Mouse (Mus musculus) lung, adult 2 months (tissue): ENCODE data around the gene Dnajc12.
"Not testable (repeated sequence)": the region's sequence is repeated elsewhere in the genome, so short reads cannot be mapped to it uniquely, and the experiment has no call there.

Experiments used
- CTCF ChIP-seq: fragments of 200-500 bp; IDR thresholded peaks from 2 replicates; pipeline ENCODE4 v1.5.1; 2011; ENCODE audit warnings: mild to moderate bottlenecking, low read length, control low read depth; ENCODE audit not compliant: insufficient read depth
- POLR2A ChIP-seq: fragments of 200-500 bp; IDR thresholded peaks from 2 replicates; pipeline ENCODE4 v1.6.1; 2011; ENCODE audit warnings: low read depth, mild to moderate bottlenecking, control low read depth, low read length, borderline replicate concordance; ENCODE audit errors: extremely low read depth

DNA sequence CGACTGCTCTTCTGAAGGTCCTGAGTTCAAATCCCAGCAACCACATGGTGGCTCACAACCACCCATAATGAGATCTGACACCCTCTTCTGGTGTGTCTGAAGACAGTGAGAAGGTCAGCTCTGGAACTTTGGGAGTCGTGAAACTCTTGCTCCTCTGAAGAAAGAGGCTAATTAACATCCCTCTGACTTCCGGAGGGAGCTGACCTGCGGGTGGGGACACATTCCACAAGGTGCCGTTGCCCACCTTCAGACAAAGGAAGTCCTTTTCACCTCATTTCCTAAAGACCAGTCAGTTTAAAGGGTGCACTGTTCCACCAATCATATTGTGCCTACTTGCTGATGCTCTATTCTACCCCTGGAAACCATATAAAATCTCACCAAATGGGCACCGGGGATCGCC is 31.1 kb upstream of the Dnajc12 start:
- TF ChIP-seq CTCF, POLR2A: not testable (repeated sequence)
